Mouse (Mus musculus) C2C12 (cell line): ENCODE results near the gene Paqr3. TPM values are rescaled to one million over a fixed set of nuclear protein-coding genes. Genes with fewer than 3 reads are reported as not detected.

Source experiments
- H3K27me3 ChIP-seq: one replicate; pipeline ENCODE4 v1.6.1; 2011; ENCODE audit not compliant: control insufficient read depth, insufficient read depth, insufficient read length
- H3K36me3 ChIP-seq: one replicate; pipeline ENCODE4 v1.6.1; 2011; ENCODE audit not compliant: control insufficient read depth, insufficient read depth
- H3K4me3 ChIP-seq: one replicate; pipeline ENCODE4 v1.5.1; 2011; ENCODE audit warnings: mild to moderate bottlenecking, control low read depth; ENCODE audit not compliant: poor library complexity, insufficient read depth, severe bottlenecking
- H3K79me2 ChIP-seq: one replicate; pipeline ENCODE4 v1.6.1; 2011; ENCODE audit not compliant: control insufficient read depth, insufficient read depth
- H3K79me3 ChIP-seq: one replicate; pipeline ENCODE4 v1.6.1; 2011; ENCODE audit warnings: low read depth, control low read depth
- H3ac ChIP-seq: one replicate; pipeline ENCODE3; 2011; ENCODE audit warnings: low read depth; ENCODE audit not compliant: control insufficient read depth, insufficient read length
- CEBPB ChIP-seq: IDR thresholded peaks from one replicate; pipeline ENCODE4 v1.6.1; 2011; ENCODE audit warnings: low read depth, mild to moderate bottlenecking, control low read depth, moderate library complexity
- CTCF ChIP-seq: IDR thresholded peaks from one replicate; pipeline ENCODE4 v1.5.1; 2011; ENCODE audit not compliant: control insufficient read depth, insufficient read depth, insufficient read length
- FOSL1 ChIP-seq: IDR thresholded peaks from one replicate; pipeline ENCODE4 v1.8.0; 2011; ENCODE audit warnings: mild to moderate bottlenecking, low read length; ENCODE audit not compliant: poor library complexity, insufficient read depth, severe bottlenecking
- MAX ChIP-seq: IDR thresholded peaks from one replicate; pipeline ENCODE4 v1.6.1; 2011; ENCODE audit warnings: mild to moderate bottlenecking, control low read depth
- MYOD1 ChIP-seq: IDR thresholded peaks from one replicate; pipeline ENCODE4 v1.6.1; 2011; ENCODE audit warnings: low read depth; ENCODE audit not compliant: control insufficient read depth, insufficient read length
- MYOG ChIP-seq: IDR thresholded peaks from one replicate; pipeline ENCODE4 v1.6.1; 2011; ENCODE audit not compliant: control insufficient read depth, insufficient read length; ENCODE audit errors: extremely low read depth
- USF1 ChIP-seq: IDR thresholded peaks from one replicate; pipeline ENCODE4 v1.6.1; 2011; ENCODE audit warnings: low read depth, mild to moderate bottlenecking, control low read depth, moderate library complexity
- polyA plus RNA-seq: library from polyadenylated mRNA; unstranded; fragments of >200 nt; fragmentation: generic; extraction: Trizol; gene quantifications from one replicate; pipeline ENCODE4 v1.2.1, GENCODE M21; 2012; ENCODE audit warnings: missing spikeins

Gene Paqr3
- polyA plus RNA-seq, 1 experiment: 3.6 TPM

- H3ac ChIP-seq: no peak overlapping the region
- peaks cover 4% of the 10 kb centered on the region for H3K36me3 ChIP-seq
- no peak for TF ChIP-seq MYOG
- TF ChIP-seq CTCF: no peak
- no peak for TF ChIP-seq CEBPB
- no peak for TF ChIP-seq MYOD1
- no peak for TF ChIP-seq FOSL1
- TF ChIP-seq MAX: no peak
- no peak for TF ChIP-seq USF1
- H3K79me3 ChIP-seq: no peaks in the 10 kb centered on the region
- H3K27me3 ChIP-seq: no peaks in the 10 kb centered on the region
- no peaks in the 10 kb centered on the region for H3K79me2 ChIP-seq
- H3K4me3 ChIP-seq: no peak overlapping the region
Measured at GRCm38 (mm10) chr5:97045260-97045659, 66.1 kb downstream of the Paqr3 start.

Other genes with a start within 250 kb of the Paqr3 start
- gene Bmp2k, start 113.9 kb downstream of the Paqr3 start, polyA plus RNA-seq: 5.9 TPM